In genomic region chr13:29802699-29803098, GRCm38 (mm10) we compare ENCODE assay signal across 19 mouse cellular contexts.
"Had no signal": no experiment of that assay in that cellular context is flagged by ENCODE, and none has a peak within 500 bp of the region (broad histone marks: within the 10 kb centered on the region; RNA-seq: fewer than 3 reads in every experiment).

No protein-coding gene starts in this region.

- H3K4me2 ChIP-seq: kidney, embryonic 15.5 days; liver, embryonic 13.5 days; midbrain, embryonic 11.5 days; neural tube, embryonic 12.5 days had no signal

- H3K27ac ChIP-seq: kidney, embryonic 15.5 days; left cerebral cortex, adult 2 months; liver, embryonic 13.5 days; neural tube, embryonic 12.5 days; stomach, postnatal 0 days had no signal

- H3K36me3 ChIP-seq: kidney, embryonic 15.5 days; liver, embryonic 13.5 days; neural tube, embryonic 12.5 days had no signal

- H3K4me1 ChIP-seq: kidney, embryonic 15.5 days; neural tube, embryonic 12.5 days had no signal

- H3K9ac ChIP-seq: kidney, embryonic 15.5 days; liver, embryonic 13.5 days; neural tube, embryonic 12.5 days had no signal

- H3K27me3 ChIP-seq: kidney, embryonic 15.5 days; liver, embryonic 13.5 days; neural tube, embryonic 12.5 days had no signal

- H3K4me3 ChIP-seq: kidney, embryonic 15.5 days; left cerebral cortex, adult 2 months; liver, embryonic 13.5 days; neural tube, embryonic 12.5 days had no signal

- H3K9me3 ChIP-seq: kidney, embryonic 15.5 days; liver, embryonic 13.5 days; neural tube, embryonic 12.5 days had no signal

- DNase-seq: kidney, postnatal 10 days; kidney, postnatal 36 days; layer of hippocampus, postnatal 36 days; liver, embryonic 13.5 days; lung, adult 2 months; lung, postnatal 14 days; lung, postnatal 4 days; midbrain, embryonic 14.5 days; right cerebral cortex, adult 18-20 months; right cerebral cortex, postnatal 14 days; right cerebral cortex, postnatal 4 days; thymus, adult 2 months; thymus, postnatal 14 days; thymus, postnatal 4 days had no signal
